Mouse (Mus musculus) Patski (cell line): ENCODE results near the gene Mab21l2. TPM values are rescaled to one million over a fixed set of nuclear protein-coding genes. Genes with fewer than 3 reads are reported as not detected.

ENCODE experiments used
- ATAC-seq: fragments of 100-300 bp; one replicate; pipeline ENCODE4 v1.8.0; 2021
- CTCF ChIA-PET: fragments of 350-600 bp; sonication (Branson Sonifier 250); formaldehyde crosslinking; loops from one replicate; lab custom pipeline; 2022; ENCODE audit warnings: inconsistent platforms; lab: Charles Lee
- POLR2A ChIA-PET: fragments of 350-600 bp; sonication (Branson Sonifier 250); formaldehyde crosslinking; loops from one replicate; lab custom pipeline; 2022; ENCODE audit warnings: antibody characterized with exemption, inconsistent platforms; lab: Charles Lee
- DNase-seq: peaks from one replicate; pipeline ENCODE4 v3.0.0-alpha.2; 2011; ENCODE audit warnings: low read depth, low spot score
- H3K27me3 ChIP-seq: fragments of 371-371 bp; one replicate; pipeline ENCODE4 v1.5.1; 2021
- CTCF ChIP-seq: fragments of 100-300 bp; IDR thresholded peaks from one replicate; pipeline ENCODE4 v1.5.1; 2021
- in situ Hi-C: fragments of 300-500 bp; cut with MboI; formaldehyde crosslinking; loops from 3 replicates; pipeline ENCODE4 v1.11.1; 2018; ENCODE audit warnings: low pct_unique_long_range_greater_than_20kb, mixed read lengths
- polyA plus RNA-seq: library from polyadenylated mRNA; unstranded; gene quantifications from one replicate; pipeline ENCODE4 v1.2.3, GENCODE M21; 2021

Gene Mab21l2
- not detected for polyA plus RNA-seq

DNA sequence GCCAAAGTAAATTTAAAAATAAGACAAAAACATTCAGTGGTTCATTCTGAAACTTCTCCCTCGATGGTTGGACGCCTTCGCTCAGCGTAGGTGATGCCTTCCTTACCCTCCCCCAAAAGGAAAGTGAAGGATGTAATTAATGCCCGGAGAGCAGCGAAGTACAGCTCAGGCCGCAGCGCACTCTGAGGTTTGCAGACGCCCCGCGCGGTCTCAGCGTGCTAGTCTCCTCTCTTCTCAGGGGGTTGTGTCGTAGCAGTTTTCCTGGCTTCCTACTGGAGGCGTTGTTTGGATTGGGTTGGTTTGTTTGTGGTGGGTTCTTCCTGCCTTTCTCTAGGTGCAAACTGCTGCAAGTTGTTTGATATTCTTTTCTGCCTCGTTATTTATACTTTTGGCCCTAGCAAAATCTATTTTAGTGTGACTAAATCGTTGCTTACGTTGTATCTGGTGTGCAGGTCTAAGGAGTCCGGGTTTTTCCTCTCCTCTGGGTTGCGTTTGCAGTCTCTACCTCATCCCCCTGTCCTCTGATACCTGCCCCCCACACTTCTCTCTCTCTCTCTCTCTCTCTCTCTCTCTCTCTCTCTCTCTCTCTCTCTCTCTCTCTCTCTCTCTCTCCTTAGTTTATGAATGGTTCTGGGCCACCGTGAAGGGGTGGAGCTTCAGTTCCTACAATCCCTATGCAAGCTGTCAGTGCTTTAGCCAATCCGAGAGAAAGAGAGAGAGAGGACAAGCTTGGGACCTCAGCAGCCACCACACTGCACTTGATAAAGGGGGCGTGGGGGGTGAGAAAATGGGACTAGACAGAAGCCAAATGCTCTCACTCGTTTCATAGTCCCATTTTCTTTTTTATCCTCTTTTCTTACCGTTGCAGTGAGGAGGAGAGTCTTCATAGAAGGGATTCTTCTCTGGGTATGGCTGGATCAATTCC, at the start of gene Mab21l2:
Mab21l2 (minus strand) TSS at position 539 of the 925 bp plus-strand sequence.
- DNase-seq: no peak
- ChIA-PET CTCF (interaction anchor here (1.1 to 1.7 kb wide), 5 partner anchors 12 to 23 kb away, joined by 3 to 6 read pairs (median 4); no protein-coding TSS in a partner anchor), POLR2A (interaction anchor here (0.7 kb wide), 1 partner anchor 1016 kb away, joined by 5 read pairs; no protein-coding TSS in a partner anchor)
- ATAC-seq: no peak
- in situ Hi-C loops: no loop called here
- TF ChIP-seq CTCF: no peak
- H3K27me3 ChIP-seq: no peaks in the 10 kb centered on the region

DNA sequence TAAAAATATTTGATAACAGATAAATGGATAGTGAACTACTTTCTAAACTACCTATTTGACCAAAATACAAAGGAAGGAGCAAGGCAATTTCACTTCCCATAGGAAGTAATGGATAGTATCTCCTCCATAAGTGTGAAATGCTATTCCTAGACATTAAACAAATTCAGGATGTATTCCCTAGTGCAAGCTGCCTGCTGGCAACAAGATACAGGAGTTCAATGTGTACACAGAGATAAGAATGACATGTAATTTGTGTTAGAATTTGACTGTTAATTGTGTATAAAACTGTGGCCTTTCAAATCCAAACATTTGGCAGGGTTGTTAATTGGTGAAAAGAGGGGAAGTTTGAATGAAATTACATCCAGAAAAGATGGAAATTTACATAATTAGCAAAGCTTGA, 26.9 kb upstream of the Mab21l2 start:
- in situ Hi-C loops: no loop called here
- ChIA-PET CTCF (interaction anchor here (1.5 kb wide), 1 partner anchor 8 kb away, joined by 4 read pairs; no protein-coding TSS in a partner anchor), POLR2A (no interaction called here)
- no peak for TF ChIP-seq CTCF
- H3K27me3 ChIP-seq: no peaks in the 10 kb centered on the region
- no peak for DNase-seq
- ATAC-seq: no peak

DNA sequence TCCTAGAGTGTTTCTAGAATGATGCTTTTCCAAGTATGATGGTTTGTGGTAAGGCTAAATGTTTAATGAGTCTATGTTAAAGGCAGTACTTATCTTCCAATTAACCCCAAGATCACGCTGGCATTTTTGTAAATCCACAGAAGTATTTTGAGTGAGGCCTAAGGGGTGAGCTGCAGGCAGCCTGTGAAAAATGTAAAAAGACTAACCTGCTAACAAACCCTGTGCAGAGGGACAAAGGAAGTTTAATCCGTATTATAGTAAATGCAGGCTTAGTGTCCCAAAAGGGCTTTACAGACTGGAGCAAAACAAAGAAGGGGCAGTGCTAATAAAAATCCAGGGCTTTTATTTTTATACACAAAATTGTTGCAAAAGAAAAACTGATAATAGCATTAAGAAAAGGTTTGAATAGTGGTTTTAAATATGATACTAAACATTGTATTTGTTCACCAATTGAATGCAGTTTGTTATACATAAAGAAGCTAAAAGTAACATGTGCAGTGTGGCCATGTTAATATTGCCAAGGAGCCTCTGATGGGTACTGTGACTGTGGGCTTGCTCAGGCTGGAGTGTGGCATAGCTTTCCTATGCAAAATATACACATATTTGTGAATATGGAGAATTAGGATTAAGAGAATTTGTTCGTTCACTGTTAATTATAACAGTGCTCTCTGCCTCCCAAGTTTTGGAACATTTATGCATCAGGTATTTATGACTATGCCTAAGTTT, 24.3 kb upstream of the Mab21l2 start:
- ATAC-seq (no peak), DNase-seq (no peak)
- in situ Hi-C loops: no loop called here
- no peak for TF ChIP-seq CTCF
- no peaks in the 10 kb centered on the region for H3K27me3 ChIP-seq
- CTCF ChIA-PET: interaction anchor here (1.2 kb wide), 1 partner anchor 10 kb away, joined by 3 read pairs; no protein-coding TSS in a partner anchor
- POLR2A ChIA-PET: no interaction called here

DNA sequence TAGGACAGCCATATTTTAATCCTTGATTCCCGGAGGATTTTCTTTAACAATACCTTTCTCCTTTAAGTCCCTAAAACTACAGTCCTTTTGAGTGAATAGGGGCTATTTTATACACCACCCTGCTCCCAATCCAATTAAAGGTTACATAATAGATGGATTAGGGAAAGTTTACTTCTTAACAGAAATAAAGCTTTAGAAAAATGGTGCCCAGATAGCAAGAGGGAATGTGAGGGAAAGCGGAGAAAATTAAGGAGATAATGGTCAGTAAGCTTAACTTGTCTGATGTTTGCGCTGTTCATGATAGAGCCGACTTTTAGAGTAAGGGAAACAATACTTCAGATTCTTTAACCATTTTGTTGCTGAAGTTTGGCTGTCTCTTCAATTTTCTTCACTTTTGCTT, 23.1 kb upstream of the Mab21l2 start:
- no peaks in the 10 kb centered on the region for H3K27me3 ChIP-seq
- ChIA-PET CTCF (no interaction called here), POLR2A (no interaction called here)
- DNase-seq (no peak), ATAC-seq (no peak)
- no peak for TF ChIP-seq CTCF
- in situ Hi-C loops: no loop called here

DNA sequence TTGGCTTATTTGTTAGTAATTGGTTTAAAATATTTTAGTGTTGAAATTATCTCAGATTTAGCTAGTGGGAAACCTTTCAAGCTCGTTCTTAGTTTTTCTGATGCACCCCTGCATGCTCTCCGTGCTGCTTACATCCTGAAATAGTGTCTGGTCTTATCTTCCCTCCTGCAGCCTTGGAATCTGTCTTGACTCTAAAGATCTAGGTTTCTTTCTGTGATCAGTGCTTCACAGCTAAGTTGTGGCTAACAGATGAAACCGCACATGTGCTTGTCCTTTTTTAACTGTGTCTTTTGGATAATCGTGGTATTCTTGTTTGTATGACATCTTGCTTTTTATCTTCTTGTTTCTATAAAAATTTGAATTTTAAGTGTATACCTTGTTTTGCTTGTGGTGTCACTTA, 18.9 kb upstream of the Mab21l2 start:
- ChIA-PET POLR2A (no interaction called here), CTCF (interaction anchor here (1.2 kb wide), 1 partner anchor 9 kb away, joined by 4 read pairs; no protein-coding TSS in a partner anchor)
- in situ Hi-C loops: no loop called here
- no peak for TF ChIP-seq CTCF
- no peak for ATAC-seq
- no peak for DNase-seq
- no peaks in the 10 kb centered on the region for H3K27me3 ChIP-seq

DNA sequence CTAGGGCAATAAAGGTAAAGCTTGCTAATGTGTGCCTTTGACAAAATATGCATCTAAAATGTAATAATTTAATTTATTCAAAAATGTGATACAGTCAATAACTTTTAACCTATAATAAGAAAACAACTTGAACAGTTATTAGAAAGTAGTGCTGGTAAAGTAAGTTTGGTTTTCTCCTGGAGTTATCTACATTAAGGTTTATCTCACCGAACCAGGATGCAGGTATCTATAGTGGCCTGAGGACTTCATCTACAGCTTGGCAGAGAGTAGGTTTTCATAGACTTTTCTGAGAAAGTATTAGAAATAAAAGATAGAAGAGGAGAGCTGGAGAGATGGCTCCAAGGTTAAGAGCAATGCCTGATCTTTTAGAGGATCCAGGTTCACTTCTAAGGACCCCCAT, 13.0 kb upstream of the Mab21l2 start:
- TF ChIP-seq CTCF: no peak
- DNase-seq: no peak
- H3K27me3 ChIP-seq: no peaks in the 10 kb centered on the region
- CTCF ChIA-PET: no interaction called here
- POLR2A ChIA-PET: no interaction called here
- ATAC-seq: no peak
- in situ Hi-C loops: no loop called here

DNA sequence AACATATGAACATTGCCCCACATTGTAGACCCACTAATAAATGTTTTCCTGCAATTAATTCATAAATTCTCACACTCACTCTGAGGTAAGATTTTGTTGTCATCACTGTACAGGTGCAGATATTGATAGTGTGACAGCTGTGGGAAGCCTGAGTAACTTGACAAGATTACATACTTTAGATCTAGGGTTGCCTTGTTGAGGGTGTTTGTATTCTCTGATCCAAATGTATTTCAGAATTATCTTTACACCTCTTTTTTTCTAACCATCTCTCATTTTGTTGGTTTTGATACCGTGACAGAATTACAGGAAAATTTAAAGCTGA, 12.6 kb upstream of the Mab21l2 start:
- TF ChIP-seq CTCF: no peak
- in situ Hi-C loops: no loop called here
- DNase-seq (no peak), ATAC-seq (no peak)
- H3K27me3 ChIP-seq: no peaks in the 10 kb centered on the region
- CTCF ChIA-PET: no interaction called here
- POLR2A ChIA-PET: no interaction called here

DNA sequence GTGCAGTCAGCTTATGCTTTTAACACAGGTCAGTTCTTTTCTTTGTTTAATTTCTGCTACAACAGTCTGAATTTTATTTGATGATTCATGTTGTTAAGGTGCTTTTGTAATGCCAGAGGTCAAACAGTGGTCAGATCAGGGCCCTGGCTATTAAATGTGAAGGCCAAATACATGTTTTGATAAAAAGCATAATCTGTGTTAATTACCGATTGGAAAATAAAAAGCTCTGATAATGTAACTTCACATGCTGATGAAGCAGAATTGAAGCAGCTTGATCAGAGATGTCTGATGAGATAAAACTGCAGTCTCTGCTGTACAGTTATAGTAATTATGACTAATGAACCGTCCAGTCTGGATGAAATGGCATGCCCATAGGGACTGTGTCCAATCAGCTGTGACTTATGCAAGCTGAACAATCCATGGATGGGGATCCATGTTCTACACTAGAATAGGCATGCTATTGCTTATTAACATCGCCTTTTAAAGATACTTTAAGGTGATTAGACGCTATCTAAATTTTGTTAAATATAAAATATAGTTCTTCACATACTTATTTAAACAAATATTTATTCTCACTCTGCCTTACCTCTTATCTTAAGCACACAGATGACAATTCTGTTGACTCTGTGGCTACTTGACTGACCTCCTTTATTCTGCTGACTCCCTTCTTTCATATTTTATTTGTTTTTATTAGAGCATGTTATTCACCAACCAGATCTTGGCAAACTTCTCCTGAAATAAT, 12.0 kb upstream of the Mab21l2 start:
- in situ Hi-C loops: no loop called here
- CTCF ChIA-PET: interaction anchor here (1.0 to 1.1 kb wide), 2 partner anchors 11 to 16 kb away, joined by 3 to 4 read pairs; no protein-coding TSS in a partner anchor
- ATAC-seq (no peak), DNase-seq (no peak)
- POLR2A ChIA-PET: no interaction called here
- no peak for TF ChIP-seq CTCF
- no peaks in the 10 kb centered on the region for H3K27me3 ChIP-seq

DNA sequence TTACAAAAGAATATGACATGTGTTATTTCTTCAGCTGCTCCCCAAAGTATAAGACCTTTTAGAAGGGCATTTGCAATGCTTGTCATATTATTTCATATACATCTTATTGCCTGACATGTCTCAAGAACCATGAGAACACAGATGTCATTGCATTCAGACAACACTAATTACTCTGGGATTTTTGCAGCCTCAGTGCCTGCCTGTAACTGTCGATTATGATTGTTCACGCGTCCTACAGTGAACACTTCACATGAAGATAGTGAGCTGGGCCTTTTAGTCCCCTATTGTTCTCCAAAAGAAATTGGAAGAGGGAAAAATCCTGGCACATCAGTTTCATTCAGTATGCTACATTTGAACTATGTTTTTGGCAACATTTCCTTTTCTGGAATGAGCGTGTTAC, 11.2 kb upstream of the Mab21l2 start:
- ATAC-seq (no peak), DNase-seq (no peak)
- ChIA-PET CTCF (interaction anchor here (1.1 kb wide), 1 partner anchor 16 kb away, joined by 3 read pairs; no protein-coding TSS in a partner anchor), POLR2A (no interaction called here)
- TF ChIP-seq CTCF: no peak
- no peaks in the 10 kb centered on the region for H3K27me3 ChIP-seq
- in situ Hi-C loops: no loop called here

DNA sequence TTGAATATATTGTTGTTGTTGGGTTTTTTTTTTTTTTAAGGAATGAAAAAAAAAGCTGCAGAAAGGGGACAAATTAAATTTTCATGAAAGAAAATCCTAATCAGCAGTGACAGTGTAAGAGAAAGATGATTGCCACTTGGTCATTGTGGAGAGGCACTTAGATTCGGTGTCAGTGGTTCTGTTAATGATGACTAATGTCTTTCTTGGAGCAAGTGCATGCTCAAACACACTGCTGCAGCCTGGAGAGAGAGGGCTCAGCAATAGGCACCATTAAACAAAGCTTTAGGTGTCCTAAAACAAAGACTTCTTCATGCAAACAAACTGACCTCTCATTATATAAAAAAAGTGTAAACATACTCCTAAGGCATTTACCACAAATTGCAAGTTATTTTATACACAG, 10.5 kb upstream of the Mab21l2 start:
- H3K27me3 ChIP-seq: no peaks in the 10 kb centered on the region
- TF ChIP-seq CTCF: no peak
- POLR2A ChIA-PET: interaction anchor here (0.6 kb wide), 2 partner anchors 15 to 886 kb away, joined by 3 to 4 read pairs; no protein-coding TSS in a partner anchor
- CTCF ChIA-PET: no interaction called here
- DNase-seq (no peak), ATAC-seq (no peak)
- in situ Hi-C loops: no loop called here
